Comparison of ENCODE assay signal across 8 mouse cellular contexts in the genomic region with DNA sequence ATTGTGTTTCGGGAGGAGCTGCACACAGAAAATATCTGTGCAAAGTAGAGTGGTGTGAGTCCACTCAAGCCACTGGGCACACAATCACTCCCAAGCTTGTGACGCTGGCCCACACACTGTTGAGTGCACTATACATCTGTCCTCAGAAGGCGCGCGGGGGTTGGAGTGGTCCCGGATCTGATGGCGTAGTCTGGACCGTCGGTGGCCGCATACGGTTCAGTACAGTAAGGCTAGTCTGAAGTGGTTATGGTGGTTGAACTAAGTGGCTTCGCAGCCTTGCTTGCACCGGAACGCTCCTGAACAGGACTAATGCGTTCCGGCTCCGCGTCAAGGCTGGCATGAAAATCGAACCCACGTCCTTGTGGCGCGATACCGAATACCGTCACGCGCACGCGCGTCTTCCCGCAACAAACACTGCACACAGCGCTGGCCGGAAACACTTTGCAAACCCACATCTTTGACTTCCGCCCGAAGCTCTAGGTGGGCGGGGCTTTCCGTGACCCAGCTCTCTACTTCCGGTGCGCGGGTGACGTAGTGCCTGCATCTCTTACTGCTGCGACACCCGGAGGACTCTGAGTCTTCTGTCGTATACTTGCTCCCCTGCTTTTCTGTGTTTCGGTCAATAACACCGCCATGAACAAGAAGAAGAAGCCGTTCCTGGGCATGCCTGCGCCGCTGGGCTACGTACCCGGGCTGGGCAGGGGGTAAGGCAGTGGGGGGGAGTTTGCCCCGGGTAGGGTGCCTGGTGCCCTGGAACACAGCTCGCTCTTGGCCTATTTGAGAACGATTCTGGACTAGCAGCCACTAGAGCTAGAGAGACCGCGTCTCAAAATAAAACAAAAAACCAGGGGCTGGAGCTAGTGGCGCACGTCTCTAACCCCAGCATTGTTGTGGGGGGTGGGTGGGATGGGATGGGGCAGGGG. TPM values are rescaled to one million over a fixed set of nuclear protein-coding genes. Genes with fewer than 3 reads are reported as not detected.
DNase-seq lines count a peak whose midpoint lies in the region; ATAC-seq lines count a peak whose summit lies in the region.

No protein-coding gene starts in this region.

- WGBS in hindbrain, embryonic 12.5 days = 1% methylated on average over 57 of the region's 57 CpGs

- peak overlapping the region; percentile 93 for H3K9ac ChIP-seq in hindbrain, embryonic 12.5 days

- DNase-seq in MN1 (ENCODE audit: low spot score) = peak; percentile 99
- peak; percentile 98 for DNase-seq in cerebellum, adult 9-10 months
- peak; percentile 95 to 99 for DNase-seq in frontal cortex, adult 2 months (ENCODE audit: extremely low spot score in 1 of 2, low spot score in 1 of 2)
- DNase-seq in layer of hippocampus, postnatal 14 days (ENCODE audit: low spot score in 2 of 2) = peak; percentile 96 to 98
- DNase-seq in lung, postnatal 14 days = peak; percentile 97
- peak; percentile 92 for DNase-seq in retina, adult 2 months (ENCODE audit: low read depth, low spot score)
- DNase-seq in thymus, postnatal 36 days = peak; percentile 95 to 96

- peak overlapping the region; percentile 88 for H3K4me3 ChIP-seq in hindbrain, embryonic 12.5 days

- H3K4me1 ChIP-seq in hindbrain, embryonic 12.5 days = peaks cover 34% of the 10 kb centered on the region

- H3K27ac ChIP-seq in hindbrain, embryonic 12.5 days = peak overlapping the region; percentile 82

- H3K4me2 ChIP-seq in hindbrain, embryonic 12.5 days (replicated peaks) = peak overlapping the region; percentile 87

- H3K36me3 ChIP-seq in hindbrain, embryonic 12.5 days = peaks cover 7% of the 10 kb centered on the region

- no peaks in the 10 kb centered on the region for H3K27me3 ChIP-seq in hindbrain, embryonic 12.5 days

- peak; percentile 93 for ATAC-seq in hindbrain, embryonic 12.5 days (ENCODE audit: low FRiP score)

- no peaks in the 10 kb centered on the region for H3K9me3 ChIP-seq in hindbrain, embryonic 12.5 days (replicated peaks)

RNA-seq across cellular contexts. Expression of gene Samd10, which starts 2.1 kb away (rescaled TPM):
- polyA plus RNA-seq in frontal cortex, adult 2 months (2012; rRNA removed) = 30.1 and 30.6 TPM in 2 replicates
- 97.4 and 101 TPM in 2 replicates for polyA plus RNA-seq in hindbrain, embryonic 12.5 days (2016; fragmentation: Nextera tagmentation; extraction: Ambion mirVana)
- total RNA-seq in layer of hippocampus, postnatal 14 days (2021) = 10 to 100 TPM; 14.6 to 19.5 TPM

RNA-seq across cellular contexts. Expression of gene Zfp512b, which starts 8.5 kb away (rescaled TPM):
- 76.7 and 101 TPM in 2 replicates for polyA plus RNA-seq in frontal cortex, adult 2 months (2012; rRNA removed)
- polyA plus RNA-seq in hindbrain, embryonic 12.5 days (2016; fragmentation: Nextera tagmentation; extraction: Ambion mirVana) = 91.0 and 97.7 TPM in 2 replicates
- total RNA-seq in layer of hippocampus, postnatal 14 days (2021) = 100 to 1,000 TPM; 108 to 116 TPM

RNA-seq across cellular contexts. Expression of gene Prpf6, which starts 9.4 kb away (rescaled TPM):
- 35.7 and 38.0 TPM in 2 replicates for polyA plus RNA-seq in frontal cortex, adult 2 months (2012; rRNA removed)
- 72.0 and 72.4 TPM in 2 replicates for polyA plus RNA-seq in hindbrain, embryonic 12.5 days (2016; fragmentation: Nextera tagmentation; extraction: Ambion mirVana)
- 10 to 100 TPM; 51.2 to 55.5 TPM for total RNA-seq in layer of hippocampus, postnatal 14 days (2021)

RNA-seq across cellular contexts. Expression of gene Uckl1, which starts 16.4 kb away (rescaled TPM):
- polyA plus RNA-seq in frontal cortex, adult 2 months (2012; rRNA removed) = 125 and 149 TPM in 2 replicates
- 64.2 and 66.3 TPM in 2 replicates for polyA plus RNA-seq in hindbrain, embryonic 12.5 days (2016; fragmentation: Nextera tagmentation; extraction: Ambion mirVana)
- total RNA-seq in layer of hippocampus, postnatal 14 days (2021) = 10 to 100 TPM; 52.0 to 53.1 TPM

RNA-seq across cellular contexts. Expression of gene Gm29797, which starts 55.7 kb away (rescaled TPM):
- not detected in 2 replicates for polyA plus RNA-seq in frontal cortex, adult 2 months (2012; rRNA removed)
- 0.30 and 0.43 TPM in 2 replicates for polyA plus RNA-seq in hindbrain, embryonic 12.5 days (2016; fragmentation: Nextera tagmentation; extraction: Ambion mirVana)
- not detected for total RNA-seq in layer of hippocampus, postnatal 14 days (2021)

Comparison
In these comparisons a context has a peak if more than half of its experiments do, and no peak if none do; other contexts are left out.
1. Peak in every context shown above with its lines: DNase-seq, ATAC-seq, H3K4me3 ChIP-seq and H3K27ac ChIP-seq.